Mouse (Mus musculus) lung, postnatal 0 days (tissue): Measurements from ENCODE around the gene Zfpm1. TPM values are rescaled to one million over a fixed set of nuclear protein-coding genes. Genes with fewer than 3 reads are reported as not detected.
A peak's percentile ranks its signal among the peaks of the same experiment; 100 is the strongest.
"Not testable (repeated sequence)": the region's sequence is repeated elsewhere in the genome, so short reads cannot be mapped to it uniquely, and the experiment has no call there.

Experiments
- ATAC-seq: fragments of 200-750 bp; cut with Nextera tagmentation; 2 replicates; pipeline ENCODE4 v1.8.0; 2017; ENCODE audit warnings: moderate library complexity
- DNase-seq: peaks from one replicate; pipeline ENCODE4 v3.0.0-alpha.2; 2016; ENCODE audit warnings: low spot score
- H3K27ac ChIP-seq: fragments of 300-500 bp; sonication (generic); 2 replicates; pipeline ENCODE4 v1.5.1; 2014; ENCODE audit warnings: antibody characterized with exemption, mild to moderate bottlenecking, low read length, mixed read lengths
- H3K27me3 ChIP-seq: fragments of 300-500 bp; sonication (generic); replicated peaks from 2 replicates; pipeline ENCODE4 v1.6.1; 2014; ENCODE audit warnings: low read length, mixed read lengths; ENCODE audit not compliant: insufficient read depth
- H3K36me3 ChIP-seq: fragments of 300-500 bp; sonication (generic); 2 replicates; pipeline ENCODE4 v1.6.1; 2014; ENCODE audit warnings: low read length, mixed read lengths; ENCODE audit not compliant: insufficient read depth
- H3K4me1 ChIP-seq: fragments of 300-500 bp; sonication (generic); 2 replicates; pipeline ENCODE4 v1.6.1; 2014; ENCODE audit warnings: antibody characterized with exemption, low read depth, low read length, mixed read lengths; ENCODE audit not compliant: insufficient read depth
- H3K4me2 ChIP-seq: fragments of 300-500 bp; sonication (generic); replicated peaks from 2 replicates; pipeline ENCODE4 v1.6.1; 2014; ENCODE audit warnings: low read depth, mild to moderate bottlenecking, low read length, moderate library complexity, mixed read lengths
- H3K4me3 ChIP-seq: fragments of 300-500 bp; sonication (generic); 2 replicates; pipeline ENCODE4 v1.5.1; 2014; ENCODE audit warnings: low read depth, low read length
- H3K9ac ChIP-seq: fragments of 300-500 bp; sonication (generic); replicated peaks from 2 replicates; pipeline ENCODE4 v1.6.1; 2014; ENCODE audit warnings: low read depth, mild to moderate bottlenecking
- H3K9me3 ChIP-seq: fragments of 300-500 bp; sonication (generic); 2 replicates; pipeline ENCODE4 v1.6.1; 2016; ENCODE audit warnings: low read length, mixed read lengths
- CTCF ChIP-seq: IDR thresholded peaks from 2 replicates; pipeline ENCODE4 v1.5.1; 2016; ENCODE audit warnings: antibody characterized with exemption, mild to moderate bottlenecking
- EP300 ChIP-seq: IDR thresholded peaks from 2 replicates; pipeline ENCODE4 v1.6.1; 2016; ENCODE audit warnings: antibody characterized with exemption, mild to moderate bottlenecking, control low read depth
- WGBS: fragments of 180-500 bp; shearing (Covaris S2); extraction: QIAGEN DNeasy Blood & Tissue Kit; methylation state at CpG from one replicate; pipeline ENCODE4 v1.1.7; 2014; 5-methylcytosine and 5-hydroxymethylcytosine counted together
- polyA plus RNA-seq: library from polyadenylated mRNA; unstranded; fragments of >200 nt; fragmentation: Nextera tagmentation; extraction: Ambion mirVana; gene quantifications from 2 replicates; pipeline ENCODE4 v1.2.1, GENCODE M21; 2015

The Zfpm1 gene
- polyA plus RNA-seq, 1 experiment from 2014 or later: 1.7 TPM

- TF ChIP-seq CTCF (no peak), EP300 (no peak)
- no peak overlapping the region for H3K4me3 ChIP-seq
- no peak overlapping the region for H3K9ac ChIP-seq
- ATAC-seq (no peak), DNase-seq (no peak)
- no peaks in the 10 kb centered on the region for H3K27me3 ChIP-seq
- no peaks in the 10 kb centered on the region for H3K4me1 ChIP-seq
- H3K4me2 ChIP-seq: no peak overlapping the region
- no peaks in the 10 kb centered on the region for H3K9me3 ChIP-seq
- no peak overlapping the region for H3K27ac ChIP-seq
- H3K36me3 ChIP-seq: no peaks in the 10 kb centered on the region
- 50% methylated on average over 11 of the region's 11 CpGs for WGBS
These were observed 37.2 kb downstream of the Zfpm1 start for GRCm38 (mm10) chr8:122319045-122319707.

- ATAC-seq: no peak
- no peak overlapping the region for H3K9ac ChIP-seq
- TF ChIP-seq CTCF (no peak), EP300 (no peak)
- no peaks in the 10 kb centered on the region for H3K9me3 ChIP-seq
- H3K27ac ChIP-seq: no peak overlapping the region
- H3K4me3 ChIP-seq: no peak overlapping the region
- no peaks in the 10 kb centered on the region for H3K4me1 ChIP-seq
- H3K27me3 ChIP-seq: no peaks in the 10 kb centered on the region
- H3K4me2 ChIP-seq: no peak overlapping the region
- no peak for DNase-seq
- no peaks in the 10 kb centered on the region for H3K36me3 ChIP-seq
- 57% methylated on average over 7 of the region's 7 CpGs for WGBS
These were observed 37.8 kb downstream of the Zfpm1 start for GRCm38 (mm10) chr8:122319708-122320075.

- H3K4me2 ChIP-seq: no peak overlapping the region
- TF ChIP-seq CTCF (no peak), EP300 (no peak)
- no peaks in the 10 kb centered on the region for H3K9me3 ChIP-seq
- H3K4me1 ChIP-seq: no peaks in the 10 kb centered on the region
- no peak overlapping the region for H3K27ac ChIP-seq
- DNase-seq: no peak
- no peaks in the 10 kb centered on the region for H3K27me3 ChIP-seq
- ATAC-seq: no peak
- no peak overlapping the region for H3K9ac ChIP-seq
- no peak overlapping the region for H3K4me3 ChIP-seq
- WGBS: 48% methylated on average over 3 of the region's 3 CpGs
- no peaks in the 10 kb centered on the region for H3K36me3 ChIP-seq
These were observed 38.6 kb downstream of the Zfpm1 start for GRCm38 (mm10) chr8:122320541-122320940.

GRCm38 (mm10) chr8:122321455-122321921 is 39.5 kb downstream of the Zfpm1 start:
- Histone ChIP-seq H3K4me2 (no peak overlapping the region), H3K4me3 (no peak overlapping the region), H3K27ac (no peak overlapping the region), H3K4me1 (no peaks in the 10 kb centered on the region), H3K9me3 (no peaks in the 10 kb centered on the region), H3K36me3 (no peaks in the 10 kb centered on the region), H3K9ac (no peak overlapping the region), H3K27me3 (no peaks in the 10 kb centered on the region)
- 54% methylated on average over 10 of the region's 10 CpGs for WGBS
- DNase-seq: no peak
- TF ChIP-seq EP300 (no peak), CTCF (no peak)
- no peak for ATAC-seq

GRCm38 (mm10) chr8:122322126-122322525 is 40.2 kb downstream of the Zfpm1 start:
- no peaks in the 10 kb centered on the region for H3K36me3 ChIP-seq
- 94% methylated on average over 7 of the region's 7 CpGs for WGBS
- H3K9me3 ChIP-seq: no peaks in the 10 kb centered on the region
- no peak for DNase-seq
- H3K4me2 ChIP-seq: no peak overlapping the region
- H3K4me1 ChIP-seq: no peaks in the 10 kb centered on the region
- H3K27me3 ChIP-seq: no peaks in the 10 kb centered on the region
- TF ChIP-seq CTCF: no peak
- no peak for TF ChIP-seq EP300
- no peak overlapping the region for H3K9ac ChIP-seq
- no peak for ATAC-seq
- no peak overlapping the region for H3K27ac ChIP-seq
- H3K4me3 ChIP-seq: no peak overlapping the region

GRCm38 (mm10) chr8:122322792-122323191 is 40.9 kb downstream of the Zfpm1 start:
- Histone ChIP-seq H3K36me3 (no peaks in the 10 kb centered on the region), H3K27ac (no peak overlapping the region), H3K27me3 (no peaks in the 10 kb centered on the region), H3K4me3 (no peak overlapping the region), H3K4me2 (no peak overlapping the region), H3K4me1 (no peaks in the 10 kb centered on the region), H3K9ac (no peak overlapping the region), H3K9me3 (no peaks in the 10 kb centered on the region)
- WGBS: 27% methylated on average over 11 of the region's 11 CpGs
- no peak for DNase-seq
- no peak for TF ChIP-seq EP300
- no peak for TF ChIP-seq CTCF
- ATAC-seq: 0 out of 2 replicates have a peak, but pooled peaks have one; percentile 20

- DNase-seq (peak; percentile 61), ATAC-seq (peak; percentile 75)
- not testable (repeated sequence) for H3K9ac ChIP-seq, H3K9me3 ChIP-seq, H3K27ac ChIP-seq, H3K27me3 ChIP-seq, H3K36me3 ChIP-seq, H3K4me1 ChIP-seq, H3K4me2 ChIP-seq, H3K4me3 ChIP-seq
- WGBS: 29% methylated on average over 9 of the region's 13 CpGs
These were observed 42.0 kb downstream of the Zfpm1 start for GRCm38 (mm10) chr8:122323951-122324402.
